Mouse (Mus musculus) forebrain, embryonic 14.5 days (tissue): ENCODE measurements around the gene Ccl17. TPM values are rescaled to one million over a fixed set of nuclear protein-coding genes. Genes with fewer than 3 reads are reported as not detected.

Source experiments
- ATAC-seq: fragments of 200-750 bp; cut with Nextera tagmentation; 2 replicates; pipeline ENCODE4 v1.8.0; 2017; ENCODE audit warnings: mild to moderate bottlenecking, moderate library complexity
- DNase-seq: peaks from one replicate; pipeline ENCODE4 v3.0.0-alpha.2; 2015; ENCODE audit warnings: low spot score
- H3K27ac ChIP-seq: fragments of 300-500 bp; sonication (generic); 2 replicates; pipeline ENCODE4 v1.5.1; 2014; ENCODE audit warnings: low read depth, mild to moderate bottlenecking, control low read depth, low read length, moderate library complexity
- H3K27me3 ChIP-seq: fragments of 300-500 bp; sonication (generic); replicated peaks from 2 replicates; pipeline ENCODE4 v1.6.1; 2014; ENCODE audit warnings: low read length, control low read depth, mixed read lengths; ENCODE audit not compliant: control insufficient read depth, insufficient read depth
- H3K36me3 ChIP-seq: fragments of 300-500 bp; sonication (generic); 2 replicates; pipeline ENCODE4 v1.6.1; 2014; ENCODE audit warnings: low read length, control low read depth; ENCODE audit not compliant: control insufficient read depth, insufficient read depth
- H3K4me1 ChIP-seq: fragments of 300-500 bp; sonication (generic); 2 replicates; pipeline ENCODE4 v1.6.1; 2014; ENCODE audit warnings: antibody characterized with exemption, low read length, control low read depth; ENCODE audit not compliant: control insufficient read depth, insufficient read depth
- H3K4me2 ChIP-seq: fragments of 300-500 bp; sonication (generic); 2 replicates; pipeline ENCODE4 v1.6.1; 2014; ENCODE audit warnings: mild to moderate bottlenecking, control low read depth, low read length
- H3K4me3 ChIP-seq: fragments of 300-500 bp; sonication (generic); 2 replicates; pipeline ENCODE4 v1.5.1; 2014; ENCODE audit warnings: low read depth, low read length, control low read depth
- H3K9ac ChIP-seq: fragments of 300-500 bp; sonication (generic); 2 replicates; pipeline ENCODE4 v1.6.1; 2014; ENCODE audit warnings: mild to moderate bottlenecking, low read length, control low read depth, moderate library complexity
- H3K9me3 ChIP-seq: fragments of 300-500 bp; sonication (generic); replicated peaks from 2 replicates; pipeline ENCODE4 v1.6.1; 2016; ENCODE audit warnings: low read length, control low read depth, mixed read lengths; ENCODE audit not compliant: control insufficient read depth
- WGBS: fragments of 180-500 bp; shearing (Covaris S2); extraction: QIAGEN DNeasy Blood & Tissue Kit; methylation state at CpG from one replicate; pipeline ENCODE4 v1.1.7; 2014; 5-methylcytosine and 5-hydroxymethylcytosine counted together
- polyA plus RNA-seq: library from polyadenylated mRNA; unstranded; fragments of >200 nt; fragmentation: Nextera tagmentation; extraction: Ambion mirVana; gene quantifications from 2 replicates; pipeline ENCODE4 v1.2.1, GENCODE M21; 2014

Gene Ccl17
- polyA plus RNA-seq, 1 experiment from 2014 or later = 0.63 TPM

DNA sequence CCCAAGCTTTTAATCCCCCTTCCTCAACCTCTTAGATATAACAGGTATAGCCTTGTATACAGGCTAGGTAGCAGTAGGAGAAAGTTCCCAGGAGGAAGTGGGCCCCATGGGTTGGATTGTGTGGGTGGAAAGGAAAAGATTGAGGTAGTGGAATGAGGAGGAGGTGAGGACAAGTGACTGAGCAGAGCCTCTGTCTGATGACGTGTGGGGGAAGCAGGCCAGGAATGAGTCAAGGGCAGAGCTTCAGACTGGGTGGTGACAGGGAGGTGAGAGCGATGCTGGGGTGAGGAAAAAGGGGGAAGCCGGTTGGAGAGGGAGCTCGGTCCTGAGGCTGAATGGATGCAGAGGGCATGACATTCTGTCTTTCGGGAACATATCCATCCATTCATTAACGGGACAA, 6.7 kb upstream of the Ccl17 start:
- no peak overlapping the region for H3K4me3 ChIP-seq
- WGBS = 80% methylated on average over 6 of the region's 6 CpGs
- H3K4me2 ChIP-seq = no peak overlapping the region
- H3K36me3 ChIP-seq = no peaks in the 10 kb centered on the region
- H3K27ac ChIP-seq = no peak overlapping the region
- H3K27me3 ChIP-seq = no peaks in the 10 kb centered on the region
- no peak for DNase-seq
- H3K9me3 ChIP-seq = no peaks in the 10 kb centered on the region
- H3K9ac ChIP-seq = no peak overlapping the region
- no peak for ATAC-seq
- no peaks in the 10 kb centered on the region for H3K4me1 ChIP-seq

DNA sequence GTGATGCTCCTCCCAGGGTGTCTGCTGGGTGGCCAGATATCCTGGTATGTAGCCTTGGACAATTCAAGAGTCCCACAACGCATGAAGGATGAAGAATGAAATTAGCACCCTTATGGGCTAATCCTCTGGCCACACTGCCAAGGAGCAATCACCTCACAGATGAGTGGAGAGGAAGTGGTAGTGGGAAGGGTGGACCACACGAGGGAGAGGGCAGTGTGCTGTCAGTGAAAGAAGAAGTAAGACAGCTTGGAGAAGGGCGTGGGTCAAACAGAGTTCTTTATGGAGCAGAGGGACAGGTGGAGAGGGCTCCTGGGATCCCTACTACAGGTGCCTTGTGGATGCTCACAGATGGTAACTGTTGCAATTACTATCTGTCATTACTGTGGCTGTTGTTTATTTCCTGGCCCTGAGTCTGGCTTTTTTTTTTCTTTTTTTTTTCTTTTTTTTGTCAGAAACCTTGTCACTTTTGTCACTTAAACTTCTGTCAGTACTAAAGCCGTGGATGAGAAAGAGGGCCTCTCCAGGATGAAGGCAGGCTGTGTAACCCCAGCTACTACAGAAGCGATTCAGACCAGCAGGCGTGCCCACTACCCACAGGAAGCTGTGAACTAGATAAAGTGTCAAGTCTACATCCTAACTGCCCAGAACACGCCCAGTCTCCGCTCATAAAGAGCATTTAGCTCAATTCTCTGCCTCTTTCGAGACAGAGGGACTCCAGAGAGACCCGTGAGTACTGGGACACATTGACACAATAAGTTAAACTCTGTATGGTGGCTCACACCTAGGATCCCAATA, 5.5 kb upstream of the Ccl17 start:
- Histone ChIP-seq H3K27ac (no peak overlapping the region), H3K27me3 (no peaks in the 10 kb centered on the region), H3K9ac (no peak overlapping the region), H3K36me3 (no peaks in the 10 kb centered on the region), H3K9me3 (no peaks in the 10 kb centered on the region), H3K4me1 (no peaks in the 10 kb centered on the region), H3K4me2 (no peak overlapping the region), H3K4me3 (no peak overlapping the region)
- ATAC-seq (no peak), DNase-seq (no peak)
- WGBS = 82% methylated on average over 10 of the region's 10 CpGs

DNA sequence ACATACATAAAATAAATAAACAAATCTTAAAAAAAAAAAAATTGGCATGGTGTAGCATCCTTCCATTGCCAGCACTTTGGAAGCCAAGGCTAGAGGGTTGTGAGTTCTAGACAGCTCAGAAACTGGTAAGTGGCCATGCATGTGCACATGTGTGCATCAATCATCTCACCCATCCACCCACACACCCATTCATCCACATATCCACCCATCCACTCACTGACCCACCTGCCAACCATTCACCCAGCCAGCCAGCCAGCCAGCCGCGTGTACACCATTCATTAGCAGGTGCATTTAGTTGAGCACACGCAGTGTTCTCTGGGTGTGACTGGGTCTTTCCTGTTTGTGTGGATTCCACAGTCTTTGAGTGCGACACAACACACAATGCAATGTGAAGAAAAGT, 4.4 kb upstream of the Ccl17 start:
- ATAC-seq (no peak), DNase-seq (no peak)
- H3K9ac ChIP-seq = no peak overlapping the region
- H3K36me3 ChIP-seq = no peaks in the 10 kb centered on the region
- H3K27me3 ChIP-seq = no peaks in the 10 kb centered on the region
- H3K27ac ChIP-seq = no peak overlapping the region
- 59% methylated on average over 4 of the region's 4 CpGs for WGBS
- H3K4me3 ChIP-seq = no peak overlapping the region
- no peaks in the 10 kb centered on the region for H3K9me3 ChIP-seq
- H3K4me1 ChIP-seq = no peaks in the 10 kb centered on the region
- no peak overlapping the region for H3K4me2 ChIP-seq

DNA sequence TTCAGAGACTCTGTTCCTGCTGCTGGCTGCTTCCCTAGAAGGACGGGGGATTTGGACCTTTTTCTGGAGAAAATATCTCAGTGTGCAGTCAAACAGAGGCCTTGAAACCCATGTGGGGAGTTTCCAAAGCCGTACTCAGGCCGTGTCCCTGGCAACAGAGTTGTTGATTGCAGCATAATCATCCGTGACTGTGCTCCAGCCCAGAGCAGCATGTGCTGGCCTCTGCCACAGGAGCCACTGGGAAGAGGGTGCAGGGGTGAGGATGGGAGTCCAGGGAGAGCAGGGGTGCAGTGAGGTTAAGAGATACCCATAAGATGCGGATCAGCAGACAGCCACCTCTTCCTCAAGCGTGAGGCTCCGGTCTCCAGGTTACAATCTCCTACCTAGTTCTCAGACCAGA, 2.7 kb upstream of the Ccl17 start:
- DNase-seq = no peak
- no peak overlapping the region for H3K4me3 ChIP-seq
- H3K36me3 ChIP-seq = no peaks in the 10 kb centered on the region
- no peaks in the 10 kb centered on the region for H3K9me3 ChIP-seq
- H3K4me1 ChIP-seq = no peaks in the 10 kb centered on the region
- no peaks in the 10 kb centered on the region for H3K27me3 ChIP-seq
- no peak overlapping the region for H3K4me2 ChIP-seq
- no peak overlapping the region for H3K9ac ChIP-seq
- no peak for ATAC-seq
- H3K27ac ChIP-seq = no peak overlapping the region
- WGBS = 75% methylated on average over 7 of the region's 7 CpGs

DNA sequence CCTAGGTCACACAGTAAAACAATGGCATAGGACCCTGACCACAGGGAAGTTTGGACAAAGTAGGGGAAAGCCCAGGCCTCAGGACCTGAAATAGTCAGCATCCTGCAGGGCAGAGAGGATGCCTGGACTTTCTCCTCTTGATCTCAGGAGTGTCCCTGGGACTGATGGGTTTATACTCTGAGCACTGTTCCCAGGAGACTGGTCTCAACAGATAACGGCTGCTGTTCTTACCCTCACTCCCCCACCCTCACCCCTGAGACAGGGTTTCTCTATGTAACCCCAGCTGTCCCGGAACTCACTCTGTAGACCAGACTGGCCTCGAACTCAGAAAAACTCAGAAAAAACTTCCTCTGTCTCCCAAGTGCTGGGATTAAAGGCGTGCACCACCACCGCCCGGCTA, 1.9 kb upstream of the Ccl17 start:
- no peak for ATAC-seq
- H3K27me3 ChIP-seq = no peaks in the 10 kb centered on the region
- no peak overlapping the region for H3K4me3 ChIP-seq
- no peak overlapping the region for H3K4me2 ChIP-seq
- H3K9ac ChIP-seq = no peak overlapping the region
- H3K4me1 ChIP-seq = no peaks in the 10 kb centered on the region
- DNase-seq = no peak
- H3K36me3 ChIP-seq = no peaks in the 10 kb centered on the region
- no peaks in the 10 kb centered on the region for H3K9me3 ChIP-seq
- no peak overlapping the region for H3K27ac ChIP-seq
- WGBS = 87% methylated on average over 6 of the region's 6 CpGs

DNA sequence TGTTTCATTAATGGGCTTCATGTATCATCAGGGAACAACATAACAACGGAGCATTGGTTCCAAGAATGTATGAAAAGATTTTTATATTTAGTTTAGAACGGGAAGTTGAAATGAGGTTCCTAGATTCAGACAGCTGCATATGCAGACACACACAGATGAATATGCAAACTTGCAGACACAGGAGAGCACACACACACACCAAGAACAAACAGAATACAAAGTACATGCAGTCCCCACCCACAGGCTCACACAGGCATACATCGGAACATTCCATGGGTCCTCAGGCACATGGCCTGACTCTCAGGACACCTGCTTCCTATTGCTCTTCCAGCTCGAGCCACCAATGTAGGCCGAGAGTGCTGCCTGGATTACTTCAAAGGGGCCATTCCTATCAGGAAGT, 602 bp downstream of the Ccl17 start:
- no peak overlapping the region for H3K4me3 ChIP-seq
- ATAC-seq (no peak), DNase-seq (no peak)
- no peak overlapping the region for H3K4me2 ChIP-seq
- no peaks in the 10 kb centered on the region for H3K9me3 ChIP-seq
- H3K27me3 ChIP-seq = no peaks in the 10 kb centered on the region
- no peaks in the 10 kb centered on the region for H3K36me3 ChIP-seq
- no peak overlapping the region for H3K9ac ChIP-seq
- WGBS = 80% methylated on average over 5 of the region's 5 CpGs
- H3K4me1 ChIP-seq = no peaks in the 10 kb centered on the region
- no peak overlapping the region for H3K27ac ChIP-seq

DNA sequence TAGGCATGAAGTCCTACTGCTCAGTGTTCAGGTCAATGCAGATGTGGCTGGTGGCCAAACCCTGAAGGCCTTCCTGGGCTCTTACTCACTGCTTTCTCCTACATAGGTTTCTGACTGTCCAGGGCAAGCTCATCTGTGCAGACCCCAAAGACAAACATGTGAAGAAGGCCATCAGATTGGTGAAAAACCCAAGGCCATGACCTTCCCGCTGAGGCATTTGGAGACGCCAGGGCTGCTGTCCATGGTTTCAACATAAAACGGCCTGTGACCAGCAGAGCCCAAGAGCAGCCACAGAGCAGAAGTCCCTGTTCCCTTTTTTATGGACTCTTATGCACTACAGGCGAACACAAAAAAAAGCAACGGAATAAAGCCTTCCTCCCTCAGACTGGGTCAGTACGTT, 1.4 kb downstream of the Ccl17 start:
- no peaks in the 10 kb centered on the region for H3K9me3 ChIP-seq
- H3K4me2 ChIP-seq = no peak overlapping the region
- no peak overlapping the region for H3K9ac ChIP-seq
- H3K36me3 ChIP-seq = no peaks in the 10 kb centered on the region
- WGBS = 82% methylated on average over 6 of the region's 6 CpGs
- no peaks in the 10 kb centered on the region for H3K4me1 ChIP-seq
- H3K27me3 ChIP-seq = no peaks in the 10 kb centered on the region
- ATAC-seq (no peak), DNase-seq (no peak)
- H3K4me3 ChIP-seq = no peak overlapping the region
- H3K27ac ChIP-seq = no peak overlapping the region

DNA sequence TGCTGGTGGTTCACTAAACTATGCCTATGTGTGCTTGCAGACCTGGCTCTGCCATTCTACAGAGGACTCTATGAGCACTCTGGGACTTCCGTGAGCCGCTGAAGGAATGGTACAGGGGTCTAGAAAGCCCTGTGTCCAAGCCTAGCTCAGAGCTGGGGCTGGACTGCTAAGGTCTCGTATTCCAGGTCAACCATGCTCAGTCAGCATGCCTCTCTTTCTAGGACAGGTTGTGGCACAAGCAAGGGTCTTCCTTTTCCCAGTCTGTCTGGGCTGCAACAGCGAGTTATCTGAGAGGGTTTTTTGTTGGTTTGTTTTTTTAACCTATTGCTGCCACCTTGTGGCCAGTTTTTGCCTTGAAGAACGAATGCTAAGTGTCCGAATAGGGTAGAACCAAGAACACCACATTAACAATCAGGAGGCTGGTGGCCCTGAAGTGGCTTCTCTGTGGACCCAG, 2.4 kb downstream of the Ccl17 start:
- Histone ChIP-seq H3K4me2 (no peak overlapping the region), H3K27ac (no peak overlapping the region; the same call in 1 of the 2 replicates), H3K9me3 (no peaks in the 10 kb centered on the region), H3K9ac (peak overlapping the region; percentile 18; the same call in 1 of the 2 replicates), H3K4me1 (no peaks in the 10 kb centered on the region), H3K27me3 (no peaks in the 10 kb centered on the region), H3K36me3 (no peaks in the 10 kb centered on the region), H3K4me3 (no peak overlapping the region)
- WGBS = 30% methylated on average over 6 of the region's 6 CpGs
- peak; percentile 95 for DNase-seq
- ATAC-seq = peak; percentile 74

DNA sequence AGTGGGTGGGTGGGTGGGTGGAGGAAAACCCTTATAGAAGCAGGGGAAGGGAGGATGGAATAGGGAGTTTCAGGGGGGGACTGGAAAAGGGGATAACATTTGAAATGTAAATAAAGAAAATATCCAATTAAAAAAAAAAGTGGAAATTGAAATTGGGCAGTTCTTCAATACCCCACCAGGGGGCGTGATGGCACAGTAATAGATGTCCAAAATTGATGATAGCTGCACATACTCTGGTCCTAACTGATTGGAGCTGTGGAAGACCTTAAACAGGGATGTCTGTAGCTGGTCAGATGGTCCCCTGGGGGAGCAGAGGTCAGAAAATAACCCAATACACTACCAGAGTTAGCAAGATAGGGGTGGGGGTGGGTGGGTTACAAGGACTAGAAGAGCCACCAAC, 4.3 kb downstream of the Ccl17 start:
- Histone ChIP-seq H3K36me3 (no peaks in the 10 kb centered on the region), H3K4me3 (no peak overlapping the region), H3K27me3 (no peaks in the 10 kb centered on the region), H3K9ac (no peak overlapping the region), H3K4me2 (no peak overlapping the region), H3K4me1 (no peaks in the 10 kb centered on the region), H3K9me3 (no peaks in the 10 kb centered on the region), H3K27ac (no peak overlapping the region)
- 0% methylated on average over 1 of the region's 1 CpGs for WGBS
- no peak for ATAC-seq
- peak; percentile 22 for DNase-seq
